Mouse (Mus musculus): ENCODE measurements around the gene Insig2.

Gene Insig2

DNA sequence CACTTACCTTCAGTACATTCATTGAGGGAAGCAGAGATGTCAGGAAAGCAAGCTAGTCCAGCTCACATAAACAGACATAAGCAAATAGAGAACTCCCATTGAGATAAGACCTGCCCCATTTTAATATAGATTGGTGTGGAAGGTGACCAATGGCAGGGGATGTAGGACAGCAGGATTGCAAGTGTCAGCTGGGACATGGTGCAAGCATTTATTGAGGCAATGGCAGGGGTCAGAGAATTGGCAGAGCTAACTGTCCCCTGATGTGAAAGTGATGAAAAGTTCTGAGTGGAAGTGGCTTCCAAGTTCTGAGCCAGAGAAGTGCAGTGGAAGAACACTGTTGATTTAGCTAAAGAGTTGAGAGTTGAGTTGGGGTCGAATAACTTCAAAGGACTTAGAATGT, at the start of gene Insig2:
Gene Insig2, minus strand, starts transcription at position 105 of the 400 bp plus-strand sequence.
- no peak for DNase-seq (ENCODE audit: extremely low spot score)

- no peak for DNase-seq (ENCODE audit: extremely low spot score)
Observed at GRCm38 (mm10) chr1:121381562-121381961, 49.2 kb upstream of the Insig2 start.

- DNase-seq (ENCODE audit: extremely low spot score) = no peak
Observed at GRCm38 (mm10) chr1:121380033-121380432, 47.6 kb upstream of the Insig2 start.

DNA sequence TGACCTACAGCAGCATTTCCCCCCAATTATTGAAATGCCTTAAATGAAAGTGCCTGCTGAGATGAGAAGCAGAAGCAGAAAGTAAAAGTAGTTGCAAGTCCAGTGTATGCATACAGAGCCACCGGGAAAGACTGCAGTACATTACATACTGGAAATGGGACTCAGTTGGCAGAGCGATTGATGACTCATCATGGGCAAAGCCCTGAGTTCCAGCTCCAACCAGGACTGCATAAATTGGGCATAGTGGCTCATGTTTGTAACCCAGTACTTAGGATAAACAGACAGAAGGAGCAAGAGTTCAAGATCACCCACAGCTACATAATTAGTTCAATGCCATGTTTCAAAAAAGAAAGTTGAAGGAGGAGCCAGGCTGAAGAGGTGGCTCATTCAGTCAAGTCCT, 45.5 kb upstream of the Insig2 start:
- DNase-seq (ENCODE audit: extremely low spot score) = no peak

- DNase-seq (ENCODE audit: extremely low spot score) = no peak
Observed at GRCm38 (mm10) chr1:121377410-121377809, 45.0 kb upstream of the Insig2 start.

- DNase-seq (ENCODE audit: extremely low spot score) = no peak
Observed at GRCm38 (mm10) chr1:121373631-121374030, 41.2 kb upstream of the Insig2 start.

DNA sequence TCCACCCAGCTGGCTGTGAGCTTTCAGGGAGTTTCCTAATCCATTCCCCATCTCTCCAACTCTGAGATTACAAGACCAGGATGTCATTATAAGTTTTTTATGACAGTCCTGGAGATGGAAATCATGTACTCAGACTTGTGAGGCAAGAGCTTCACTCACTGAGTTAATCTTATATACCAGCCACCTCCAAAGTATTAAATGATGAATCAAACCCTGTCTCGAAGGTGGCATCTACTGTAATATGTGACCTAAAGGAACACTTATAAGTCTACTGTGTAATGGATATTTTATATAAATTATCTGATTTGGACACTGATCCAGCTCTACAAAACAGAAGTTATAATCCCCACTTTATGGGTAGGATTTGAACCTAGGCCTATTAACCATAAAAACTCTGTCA, 40.3 kb upstream of the Insig2 start:
- DNase-seq (ENCODE audit: extremely low spot score) = no peak

DNA sequence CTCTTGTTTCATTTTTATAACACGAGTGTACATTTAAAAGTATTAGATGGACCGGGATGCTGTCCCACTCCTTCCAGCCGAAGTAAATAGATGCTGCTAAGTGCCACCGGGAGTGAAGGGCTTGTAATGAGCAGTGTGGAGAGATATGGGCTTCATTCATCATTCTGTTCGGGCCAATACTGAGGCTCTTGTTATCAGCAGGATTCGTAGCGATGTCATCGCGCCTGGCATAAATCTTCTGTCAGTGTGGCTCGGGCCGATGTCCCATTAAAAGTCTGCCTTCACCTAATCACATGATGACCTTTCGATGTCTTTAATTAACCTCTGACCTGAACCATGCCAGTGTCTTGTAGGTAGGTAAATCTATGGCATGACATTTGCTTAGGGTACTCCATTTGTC, 39.1 kb upstream of the Insig2 start:
- DNase-seq (ENCODE audit: extremely low spot score) = no peak

DNA sequence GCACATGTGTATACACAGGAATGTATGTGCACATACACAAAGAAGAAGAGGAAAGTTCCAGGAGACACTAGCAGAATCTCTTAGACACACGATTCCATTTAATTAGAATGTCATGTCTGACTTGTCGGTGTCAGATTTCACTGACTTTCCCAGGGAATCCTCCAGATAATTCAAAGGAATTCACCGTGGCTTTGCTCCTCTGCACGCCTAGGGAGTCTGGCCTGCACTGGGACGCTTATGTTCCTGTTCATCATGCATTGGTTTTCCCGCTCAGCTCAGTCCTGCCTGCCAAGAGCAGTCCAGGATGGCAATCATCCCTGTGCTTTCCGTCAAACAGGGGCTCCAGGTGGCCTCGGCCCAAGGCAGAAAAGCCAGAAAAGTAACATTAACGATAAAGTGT, 34.9 kb upstream of the Insig2 start:
- peak; percentile 23 for DNase-seq (ENCODE audit: extremely low spot score)

- no peak for DNase-seq (ENCODE audit: extremely low spot score)
Observed at GRCm38 (mm10) chr1:121360561-121360960, 28.2 kb upstream of the Insig2 start.

DNA sequence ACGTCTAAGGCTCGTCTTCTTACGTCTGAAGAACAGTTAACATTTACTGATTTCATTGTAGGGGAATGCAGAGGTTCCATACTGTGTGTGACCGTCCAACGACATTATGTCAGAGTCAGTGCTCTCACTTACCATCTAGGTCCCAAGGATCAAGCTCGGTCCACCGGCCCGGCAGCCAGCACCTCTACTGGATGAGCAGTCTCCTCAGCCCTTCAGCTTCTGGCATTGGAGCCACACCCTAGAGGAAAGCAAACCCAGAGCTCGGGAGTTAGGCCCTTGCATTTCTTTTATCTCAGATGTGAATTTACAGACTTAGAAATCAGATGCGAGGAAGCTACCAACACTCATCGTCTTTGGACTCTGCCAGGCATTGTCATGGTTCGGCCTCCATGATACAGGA, 27.3 kb upstream of the Insig2 start:
- DNase-seq (ENCODE audit: extremely low spot score) = no peak

DNA sequence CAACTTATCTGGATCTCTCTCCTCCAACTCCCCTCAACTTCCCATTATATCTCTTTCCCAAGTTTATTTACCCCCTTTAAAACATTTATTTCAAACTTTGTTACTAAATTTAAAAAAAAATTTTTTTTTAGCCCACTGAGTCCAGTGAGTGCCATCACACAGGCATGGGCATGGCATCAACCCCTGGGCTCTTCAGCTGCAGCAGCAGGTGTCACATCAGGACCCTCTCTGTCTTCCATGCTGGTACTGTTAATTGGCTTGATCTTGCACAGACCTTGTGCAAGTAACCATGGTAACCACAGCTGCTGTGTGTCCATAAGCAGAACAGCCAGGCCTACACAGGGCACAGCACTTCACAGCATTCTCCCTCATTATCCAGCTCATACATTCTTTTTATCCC, 21.4 kb upstream of the Insig2 start:
- no peak for DNase-seq (ENCODE audit: extremely low spot score)

DNA sequence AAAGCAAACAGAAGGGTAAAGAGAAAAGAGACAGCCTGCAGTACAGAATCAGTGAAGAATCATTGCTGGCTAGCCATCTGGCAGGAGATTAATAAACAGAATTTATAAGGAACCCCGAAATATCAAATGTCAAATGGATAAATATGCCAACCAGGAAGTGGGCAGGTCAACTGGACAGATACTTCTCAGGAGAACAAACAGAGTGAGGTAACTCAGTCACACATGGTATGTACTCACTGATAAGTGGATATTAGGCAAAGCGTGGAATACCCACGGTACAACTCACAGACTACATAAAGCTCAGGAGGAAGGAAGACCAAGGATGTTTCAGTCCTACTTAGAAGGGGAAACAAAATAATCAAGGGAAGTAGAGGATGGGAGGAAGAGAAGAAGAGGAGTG, 18.6 kb upstream of the Insig2 start:
- no peak for DNase-seq (ENCODE audit: extremely low spot score)

GRCm38 (mm10) chr1:121350616-121351015, 18.2 kb upstream of the Insig2 start:
- DNase-seq (ENCODE audit: extremely low spot score) = no peak

DNA sequence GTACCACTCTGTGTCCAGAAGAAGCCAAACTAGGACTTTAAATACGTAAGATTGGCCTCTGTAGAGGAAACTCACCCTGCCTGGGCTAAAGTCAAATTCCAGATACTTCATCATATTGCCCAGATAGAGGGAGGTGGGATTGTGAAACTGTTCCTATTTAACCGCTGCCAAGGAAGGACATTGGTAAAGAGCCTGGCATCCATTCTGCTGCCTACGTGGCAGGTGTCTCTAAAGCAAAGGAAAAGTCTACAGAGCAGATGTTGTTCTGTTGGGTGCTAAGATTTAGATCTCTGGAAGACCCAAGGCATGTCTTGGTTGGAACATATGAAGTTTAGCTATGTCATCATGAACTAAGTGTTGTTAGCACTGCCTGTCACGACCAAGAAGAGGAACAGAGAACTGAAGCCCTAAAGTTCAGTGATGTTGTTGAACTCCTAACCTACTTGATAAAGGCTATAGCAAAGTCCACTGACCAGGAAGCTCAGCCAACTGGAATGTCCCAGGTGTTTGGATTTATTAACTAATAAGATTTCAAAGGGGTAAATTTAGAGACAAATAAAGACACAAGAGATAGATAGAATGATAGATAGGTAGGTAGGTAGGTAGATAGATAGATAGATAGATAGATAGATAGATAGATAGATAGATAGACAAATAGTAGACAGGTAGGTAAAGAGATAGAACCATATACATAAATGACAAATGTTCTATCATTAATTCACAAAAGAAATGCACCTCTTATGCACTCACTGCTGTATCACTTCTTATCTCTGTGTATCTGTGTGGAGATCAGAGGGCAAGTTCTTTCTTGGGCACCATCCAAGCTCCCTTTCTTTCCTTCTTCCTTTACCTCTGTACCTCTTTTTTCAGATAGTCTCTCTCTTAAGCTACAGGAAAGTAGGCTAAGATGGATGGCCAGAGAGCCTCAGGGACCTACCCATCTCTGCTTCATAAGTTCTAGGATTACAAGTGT, 16.8 kb upstream of the Insig2 start:
- DNase-seq (ENCODE audit: extremely low spot score) = no peak

- DNase-seq (ENCODE audit: extremely low spot score) = no peak
Observed at GRCm38 (mm10) chr1:121343966-121344365, 11.6 kb upstream of the Insig2 start.

- DNase-seq (ENCODE audit: extremely low spot score) = no peak
Observed at GRCm38 (mm10) chr1:121335789-121336188, 3.4 kb upstream of the Insig2 start.

DNA sequence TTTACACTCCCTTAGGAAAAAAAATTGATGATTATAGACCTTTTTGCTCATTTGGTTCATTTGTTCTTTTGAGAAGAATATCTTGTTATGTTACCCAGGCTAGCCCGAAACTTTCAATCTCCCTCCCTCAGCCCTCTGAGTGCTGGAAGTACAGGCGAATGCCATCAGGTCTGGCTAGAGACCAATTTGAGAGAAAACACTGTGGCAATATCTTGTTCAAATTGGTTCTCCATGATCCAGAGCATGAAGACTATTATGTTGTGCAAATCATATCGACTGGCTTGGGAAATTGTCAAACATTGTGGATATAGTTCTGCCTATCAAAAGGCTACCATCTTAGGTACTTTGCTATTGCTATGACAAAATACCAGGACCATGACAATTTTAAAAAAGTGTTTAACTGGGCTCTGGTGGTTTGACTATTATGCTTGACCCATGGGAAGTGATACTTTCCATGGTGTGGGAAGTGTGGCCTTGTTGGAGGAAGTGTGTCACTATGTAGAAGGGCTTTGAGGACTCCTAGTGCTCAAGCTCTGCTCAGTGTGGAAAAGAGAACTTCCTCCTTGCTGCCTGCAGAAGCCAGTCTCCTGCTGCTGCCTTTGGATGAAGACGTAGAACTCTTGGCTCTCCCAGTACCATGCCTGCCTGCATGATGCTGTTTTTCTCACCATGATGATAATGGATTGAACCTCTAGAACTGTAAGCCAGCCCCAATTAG, 1.8 kb upstream of the Insig2 start:
- no peak for DNase-seq (ENCODE audit: extremely low spot score)

DNA sequence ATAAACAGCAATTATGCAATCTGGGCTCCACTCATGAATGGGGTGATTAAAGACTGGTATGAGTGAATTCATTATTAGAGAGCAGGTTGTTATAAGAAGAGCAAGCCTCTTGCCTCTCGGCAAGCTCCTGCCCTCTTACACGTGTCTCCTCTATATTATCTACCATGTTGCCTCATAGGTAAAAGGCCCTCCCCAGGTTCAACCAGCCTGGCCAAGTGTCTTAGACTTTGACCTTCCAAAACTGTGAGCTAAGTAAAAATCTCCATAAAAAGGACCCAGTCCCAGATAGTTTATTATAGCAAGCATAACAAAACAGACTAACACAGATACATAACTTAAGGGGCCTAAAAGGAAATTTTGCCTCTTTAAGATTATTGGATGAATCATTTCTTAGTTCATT, 1.8 kb downstream of the Insig2 start:
- no peak for DNase-seq (ENCODE audit: extremely low spot score)

- DNase-seq (ENCODE audit: extremely low spot score) = no peak
Observed at GRCm38 (mm10) chr1:121329391-121329790, 3.0 kb downstream of the Insig2 start.

DNA sequence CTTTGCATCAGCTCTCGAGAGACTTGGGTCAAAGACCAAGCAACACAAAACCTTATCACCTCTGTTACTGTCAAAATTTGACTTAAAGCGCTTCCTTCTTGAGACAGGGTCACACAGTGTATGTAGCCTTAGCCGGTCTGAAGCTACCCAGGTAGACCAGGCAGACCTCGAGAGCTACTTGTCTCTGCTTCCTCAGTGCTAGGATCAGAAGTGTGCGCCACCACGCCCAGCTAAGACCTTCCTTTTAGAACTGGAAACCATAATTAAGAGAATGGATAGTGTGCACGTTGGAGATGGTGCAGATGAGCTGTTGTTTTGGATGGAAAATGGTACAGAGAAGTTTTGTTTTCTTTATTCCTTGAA, 4.2 kb downstream of the Insig2 start:
- DNase-seq (ENCODE audit: extremely low spot score) = no peak

DNA sequence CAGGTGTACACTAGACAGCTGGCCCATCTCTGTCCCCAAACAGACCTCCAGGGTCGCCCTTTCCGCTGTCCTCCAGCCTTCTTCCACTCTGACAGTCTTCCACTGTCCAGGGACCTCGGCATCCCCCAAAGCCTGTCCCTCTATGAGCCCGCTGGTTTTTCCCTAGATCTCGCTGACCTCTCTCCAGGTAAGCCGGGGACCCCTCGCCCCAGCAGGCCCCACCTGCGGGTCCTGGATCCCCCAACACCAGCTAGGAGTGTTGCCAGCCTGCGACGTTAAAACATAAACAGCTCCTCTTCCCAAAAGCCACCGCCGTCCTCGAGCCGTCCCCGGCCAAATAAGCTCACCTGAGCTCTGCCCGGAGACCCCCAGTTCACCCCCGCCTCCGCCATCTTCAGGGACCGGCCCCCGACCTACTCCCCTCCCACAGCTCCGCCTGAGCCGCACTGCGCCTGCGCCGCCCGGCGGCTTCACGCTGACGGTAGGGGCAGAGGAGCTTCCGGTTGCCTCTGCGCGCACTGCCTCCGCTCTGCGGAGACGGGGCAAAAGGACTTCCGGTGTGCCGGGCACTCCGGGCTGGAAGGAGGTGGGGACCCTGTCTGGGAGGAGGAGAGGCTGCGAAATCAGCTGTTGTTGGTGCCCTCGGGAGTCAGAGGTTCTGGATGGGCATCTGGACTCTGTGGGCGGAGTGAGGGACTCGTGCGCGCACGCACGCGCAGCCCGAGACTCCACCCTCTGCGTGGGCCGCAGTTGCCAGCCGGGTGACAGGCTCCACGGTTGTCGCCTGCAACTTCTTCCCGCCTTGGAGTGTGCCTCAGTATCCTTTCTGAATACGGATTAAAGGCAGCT, 4.8 kb downstream of the Insig2 start:
- peak; percentile 93 for DNase-seq (ENCODE audit: extremely low spot score)

Measured in embryo, embryonic 9.5 days (tissue).